Mouse (Mus musculus) left cerebral cortex, adult 6 months (tissue): ENCODE data around the gene Htr7. TPM values are rescaled to one million over a fixed set of nuclear protein-coding genes. Genes with fewer than 3 reads are reported as not detected.

ENCODE experiments used
- long read RNA-seq, 2 experiments: library from polyadenylated mRNA; unstranded; transcript quantifications; one replicate each; pipeline ENCODE4 v2.0.0; 2019 to 2020
- polyA plus RNA-seq: library from polyadenylated mRNA; unstranded; fragments of <200 nt; fragmentation: Nextera tagmentation; gene quantifications from 2 replicates; pipeline ENCODE4 v1.2.3, GENCODE M21; 2021

The Htr7 gene
- 3.3 and 6.1 TPM in 2 replicates for polyA plus RNA-seq
- long read RNA-seq, experiment 1, partial matches to known transcripts, result 0 of 17 reads
- long read RNA-seq, experiment 1, other reads (novel, unspliced or antisense), result 10 of 17 reads
- long read RNA-seq, experiment 2, partial matches to known transcripts, result 0 of 8 reads
- long read RNA-seq, experiment 2, other reads (novel, unspliced or antisense), result 4 of 8 reads

GRCm38 (mm10) chr19:36057231-36057811 lies at the start of gene Htr7:
Htr7 (minus strand) TSS chr19:36057507.

GRCm38 (mm10) chr19:36083262-36084225 lies 26.2 kb upstream of the Htr7 start, which contains the start of gene Rpp30:
Rpp30 (plus strand) TSS chr19:36083716.

Other genes with a start within 250 kb of the Htr7 start
- 42.7 and 51.3 TPM in 2 replicates for gene Rpp30, start 26.2 kb upstream of the Htr7 start, polyA plus RNA-seq
- not detected in 2 replicates for gene Ankrd1, start 62.6 kb upstream of the Htr7 start, polyA plus RNA-seq